Mouse (Mus musculus) lung, embryonic 15.5 days (tissue): Measurements from ENCODE around the gene Cd160. TPM values are rescaled to one million over a fixed set of nuclear protein-coding genes. Genes with fewer than 3 reads are reported as not detected.

Experiments
- ATAC-seq: fragments of 200-750 bp; cut with Nextera tagmentation; 2 replicates; pipeline ENCODE4 v1.8.0; 2017; ENCODE audit warnings: moderate number of reproducible peaks, borderline replicate concordance; ENCODE audit not compliant: low FRiP score, low TSS enrichment; ENCODE audit errors: extremely low read depth
- H3K27ac ChIP-seq: fragments of 300-500 bp; sonication (generic); 2 replicates; pipeline ENCODE4 v1.5.1; 2015; ENCODE audit warnings: moderate library complexity, mild to moderate bottlenecking, inconsistent platforms
- H3K27me3 ChIP-seq: fragments of 300-500 bp; sonication (generic); 2 replicates; pipeline ENCODE4 v1.6.1; 2015; ENCODE audit warnings: inconsistent platforms
- H3K36me3 ChIP-seq: fragments of 300-500 bp; sonication (generic); 2 replicates; pipeline ENCODE4 v1.6.1; 2015; ENCODE audit warnings: inconsistent platforms
- H3K4me1 ChIP-seq: fragments of 300-500 bp; sonication (generic); 2 replicates; pipeline ENCODE4 v1.6.1; 2015; ENCODE audit warnings: inconsistent platforms
- H3K4me2 ChIP-seq: fragments of 300-500 bp; sonication (generic); 2 replicates; pipeline ENCODE4 v1.6.1; 2015; ENCODE audit warnings: inconsistent platforms, mild to moderate bottlenecking, moderate library complexity
- H3K4me3 ChIP-seq: fragments of 300-500 bp; sonication (generic); 2 replicates; pipeline ENCODE4 v1.5.1; 2015; ENCODE audit warnings: mild to moderate bottlenecking, inconsistent platforms
- H3K9ac ChIP-seq: fragments of 300-500 bp; sonication (generic); 2 replicates; pipeline ENCODE4 v1.6.1; 2015; ENCODE audit warnings: inconsistent platforms
- H3K9me3 ChIP-seq: fragments of 300-500 bp; sonication (generic); 2 replicates; pipeline ENCODE4 v1.6.1; 2016; ENCODE audit warnings: inconsistent platforms
- WGBS: fragments of 180-500 bp; shearing (Covaris S2); methylation state at CpG from one replicate; pipeline ENCODE4 v1.1.7; 2015; 5-methylcytosine and 5-hydroxymethylcytosine counted together
- polyA plus RNA-seq: library from polyadenylated mRNA; unstranded; fragments of >200 nt; fragmentation: Nextera tagmentation; extraction: Ambion mirVana; gene quantifications from 2 replicates; pipeline ENCODE4 v1.2.1, GENCODE M21; 2015

Cd160 gene
- polyA plus RNA-seq, 1 experiment from 2014 or later = 1.6 TPM

GRCm38 (mm10) chr3:96802214-96802613, 26.9 kb downstream of the Cd160 start:
- H3K27ac ChIP-seq = no peak overlapping the region
- 26% methylated on average over 1 of the region's 1 CpGs for WGBS
- no peak overlapping the region for H3K9ac ChIP-seq
- no peaks in the 10 kb centered on the region for H3K27me3 ChIP-seq
- H3K4me3 ChIP-seq = no peak overlapping the region
- no peak overlapping the region for H3K4me2 ChIP-seq
- no peak for ATAC-seq
- no peaks in the 10 kb centered on the region for H3K4me1 ChIP-seq
- no peaks in the 10 kb centered on the region for H3K9me3 ChIP-seq
- no peaks in the 10 kb centered on the region for H3K36me3 ChIP-seq

GRCm38 (mm10) chr3:96800254-96800653, 28.9 kb downstream of the Cd160 start:
- Histone ChIP-seq H3K4me1 (no peaks in the 10 kb centered on the region), H3K27me3 (no peaks in the 10 kb centered on the region), H3K4me2 (no peak overlapping the region), H3K36me3 (peaks cover 5% of the 10 kb centered on the region; the same call in 1 of the 2 replicates), H3K27ac (no peak overlapping the region), H3K9me3 (no peaks in the 10 kb centered on the region), H3K9ac (no peak overlapping the region), H3K4me3 (no peak overlapping the region)
- ATAC-seq = no peak
- 75% methylated on average over 11 of the region's 11 CpGs for WGBS

DNA sequence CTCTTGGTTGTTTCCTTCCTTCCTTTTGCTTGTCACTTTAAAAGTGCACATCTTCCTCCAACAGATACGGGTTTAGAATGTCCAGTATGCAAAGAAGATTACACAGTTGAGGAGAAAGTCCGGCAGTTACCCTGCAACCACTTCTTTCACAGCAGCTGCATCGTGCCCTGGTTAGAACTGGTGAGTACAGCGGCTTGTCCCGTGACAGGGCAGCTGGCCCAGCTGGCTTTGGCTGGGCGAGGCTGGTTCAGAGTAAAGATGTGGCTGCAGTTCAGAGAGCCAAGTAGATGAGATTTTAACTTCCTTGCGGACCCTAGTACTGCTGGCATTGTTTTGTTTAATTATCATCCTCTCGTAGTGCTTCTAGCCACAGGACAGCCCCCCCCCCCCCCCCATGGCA, 40.6 kb downstream of the Cd160 start:
- no peak overlapping the region for H3K4me3 ChIP-seq
- H3K4me1 ChIP-seq = no peaks in the 10 kb centered on the region
- peaks cover 32% of the 10 kb centered on the region for H3K36me3 ChIP-seq
- no peak overlapping the region for H3K9ac ChIP-seq
- H3K4me2 ChIP-seq = no peak overlapping the region
- H3K27ac ChIP-seq = no peak overlapping the region
- no peaks in the 10 kb centered on the region for H3K27me3 ChIP-seq
- H3K9me3 ChIP-seq = no peaks in the 10 kb centered on the region
- ATAC-seq = no peak
- 81% methylated on average over 8 of the region's 8 CpGs for WGBS

DNA sequence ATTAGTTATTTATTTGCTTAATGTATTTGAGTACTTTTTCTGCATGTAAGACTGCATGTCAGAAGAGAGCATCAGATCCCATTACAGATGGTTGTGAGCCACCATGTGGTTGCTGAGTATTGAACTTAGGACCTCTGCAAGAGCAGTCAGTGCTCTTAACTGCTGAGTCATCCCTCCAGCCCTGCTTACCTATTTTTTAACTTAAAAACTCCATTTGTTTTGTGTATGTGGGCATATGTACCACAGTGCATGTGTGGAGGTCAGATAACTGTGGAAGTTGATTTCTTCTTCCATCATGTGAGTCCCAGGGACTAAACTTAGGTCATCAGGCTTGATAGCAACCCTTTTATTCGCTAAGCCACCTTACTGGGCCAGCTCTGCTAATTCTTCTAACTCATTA, 41.4 kb downstream of the Cd160 start:
- H3K27me3 ChIP-seq = no peaks in the 10 kb centered on the region
- ATAC-seq = no peak
- WGBS = 86% methylated on average over 1 of the region's 1 CpGs
- H3K9me3 ChIP-seq = no peaks in the 10 kb centered on the region
- H3K4me1 ChIP-seq = no peaks in the 10 kb centered on the region
- H3K36me3 ChIP-seq = peaks cover 32% of the 10 kb centered on the region
- no peak overlapping the region for H3K27ac ChIP-seq
- no peak overlapping the region for H3K9ac ChIP-seq
- no peak overlapping the region for H3K4me3 ChIP-seq
- H3K4me2 ChIP-seq = no peak overlapping the region

GRCm38 (mm10) chr3:96782236-96782635, 46.9 kb downstream of the Cd160 start:
- Histone ChIP-seq H3K9ac (no peak overlapping the region), H3K27ac (no peak overlapping the region), H3K36me3 (peaks cover 9% of the 10 kb centered on the region; the same call in 1 of the 2 replicates), H3K4me3 (no peak overlapping the region), H3K9me3 (no peaks in the 10 kb centered on the region), H3K4me1 (no peaks in the 10 kb centered on the region), H3K27me3 (no peaks in the 10 kb centered on the region), H3K4me2 (no peak overlapping the region)
- no peak for ATAC-seq
- WGBS = 62% methylated on average over 8 of the region's 8 CpGs

GRCm38 (mm10) chr3:96777120-96777519, 52.0 kb downstream of the Cd160 start:
- no peak overlapping the region for H3K9ac ChIP-seq
- WGBS = 42% methylated on average over 3 of the region's 3 CpGs
- no peak overlapping the region for H3K4me2 ChIP-seq
- no peaks in the 10 kb centered on the region for H3K27me3 ChIP-seq
- no peak overlapping the region for H3K4me3 ChIP-seq
- no peak overlapping the region for H3K27ac ChIP-seq
- ATAC-seq = no peak
- H3K36me3 ChIP-seq = no peaks in the 10 kb centered on the region; the same call in 1 of the 2 replicates
- no peaks in the 10 kb centered on the region for H3K4me1 ChIP-seq
- no peaks in the 10 kb centered on the region for H3K9me3 ChIP-seq

GRCm38 (mm10) chr3:96772949-96773348, 56.2 kb downstream of the Cd160 start:
- H3K27ac ChIP-seq = no peak overlapping the region
- no peaks in the 10 kb centered on the region for H3K9me3 ChIP-seq
- no peaks in the 10 kb centered on the region for H3K27me3 ChIP-seq
- H3K36me3 ChIP-seq = no peaks in the 10 kb centered on the region; the same call in 1 of the 2 replicates
- no peaks in the 10 kb centered on the region for H3K4me1 ChIP-seq
- H3K4me3 ChIP-seq = no peak overlapping the region
- WGBS = 27% methylated on average over 1 of the region's 1 CpGs
- H3K4me2 ChIP-seq = no peak overlapping the region
- no peak overlapping the region for H3K9ac ChIP-seq
- ATAC-seq = no peak

DNA sequence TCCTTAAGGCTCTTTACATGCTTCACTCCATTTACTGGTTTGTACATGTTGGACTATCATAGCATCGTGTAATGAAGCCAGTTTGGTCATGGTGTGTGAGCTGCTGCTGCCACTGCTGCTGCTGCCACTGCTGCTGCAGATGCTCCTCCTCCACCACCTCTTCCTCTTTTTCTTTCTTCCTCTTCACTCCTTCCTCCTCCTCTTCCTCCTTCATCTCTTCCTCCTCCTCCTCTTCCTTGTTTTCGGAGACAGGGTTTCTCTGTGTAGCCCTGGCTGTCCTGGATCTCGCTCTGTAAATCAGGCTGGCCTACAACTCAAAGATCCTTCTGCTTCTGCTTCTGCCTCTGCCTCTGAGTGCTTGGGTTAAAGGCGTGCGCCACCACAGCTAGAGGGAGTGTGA, 59.2 kb downstream of the Cd160 start:
- H3K9me3 ChIP-seq = no peaks in the 10 kb centered on the region
- H3K9ac ChIP-seq = no peak overlapping the region
- H3K27me3 ChIP-seq = no peaks in the 10 kb centered on the region
- 0 out of 2 replicates have a peak, but pooled peaks cover 4% of the 10 kb centered on the region for H3K36me3 ChIP-seq
- no peak overlapping the region for H3K27ac ChIP-seq
- H3K4me3 ChIP-seq = no peak overlapping the region
- H3K4me2 ChIP-seq = no peak overlapping the region
- WGBS = 88% methylated on average over 5 of the region's 5 CpGs
- no peak for ATAC-seq
- no peaks in the 10 kb centered on the region for H3K4me1 ChIP-seq

DNA sequence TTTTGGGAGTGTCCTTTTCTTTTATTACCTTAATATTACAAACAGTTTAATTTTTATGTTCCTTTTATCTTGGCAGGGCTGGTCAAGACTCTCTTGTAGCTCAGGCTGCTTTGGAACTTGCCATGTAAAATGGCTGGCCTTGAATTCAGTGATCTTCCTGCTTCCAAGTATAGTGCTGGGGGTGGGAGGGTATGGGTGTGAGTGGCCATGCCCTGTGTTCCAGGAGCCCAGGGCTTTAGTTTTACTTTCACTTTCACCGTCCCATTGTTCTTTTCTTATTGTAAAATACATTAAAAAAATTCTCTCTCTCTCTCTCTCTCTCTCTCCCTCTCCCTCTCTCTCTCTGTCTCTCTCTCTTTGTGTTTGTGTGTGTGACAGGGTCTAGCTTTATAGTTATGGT, 64.6 kb downstream of the Cd160 start:
- no peak overlapping the region for H3K4me2 ChIP-seq

DNA sequence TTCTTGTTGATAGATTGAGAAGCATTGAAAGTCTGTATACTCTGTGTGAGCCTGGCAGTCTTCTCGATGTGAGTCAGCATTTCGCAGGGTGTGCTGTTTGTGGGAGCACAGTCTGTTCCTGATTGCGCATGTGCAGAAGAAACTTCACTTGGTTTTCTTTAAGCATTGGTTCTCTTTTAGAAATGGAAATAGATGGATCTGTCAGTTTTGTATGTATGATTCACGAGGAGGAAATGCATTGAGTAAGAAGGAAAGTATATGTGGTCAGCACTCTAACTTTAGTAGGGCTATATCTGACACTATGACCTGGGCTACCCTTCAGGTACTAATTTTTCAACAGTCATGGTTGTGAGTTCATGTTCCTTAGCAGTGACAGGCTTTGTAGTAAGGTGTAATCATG, 69.5 kb downstream of the Cd160 start:
- ATAC-seq = no peak
- Histone ChIP-seq H3K27ac (no peak overlapping the region), H3K4me1 (no peaks in the 10 kb centered on the region), H3K4me2 (no peak overlapping the region), H3K36me3 (no peaks in the 10 kb centered on the region), H3K9me3 (no peaks in the 10 kb centered on the region), H3K9ac (no peak overlapping the region), H3K4me3 (no peak overlapping the region), H3K27me3 (no peaks in the 10 kb centered on the region)
- 85% methylated on average over 4 of the region's 4 CpGs for WGBS

More for the DNA sequence above, 64.6 kb downstream of the Cd160 start:
- no peak overlapping the region for H3K4me3 ChIP-seq
- H3K27me3 ChIP-seq = no peaks in the 10 kb centered on the region
- 67% methylated on average over 1 of the region's 1 CpGs for WGBS
- no peaks in the 10 kb centered on the region for H3K9me3 ChIP-seq
- H3K36me3 ChIP-seq = 0 out of 2 replicates have a peak, but pooled peaks cover 4% of the 10 kb centered on the region
- no peak for ATAC-seq
- H3K27ac ChIP-seq = no peak overlapping the region
- no peak overlapping the region for H3K9ac ChIP-seq
- H3K4me1 ChIP-seq = no peaks in the 10 kb centered on the region

GRCm38 (mm10) chr3:96757691-96758090, 71.5 kb downstream of the Cd160 start:
- H3K27me3 ChIP-seq = no peaks in the 10 kb centered on the region
- H3K4me2 ChIP-seq = no peak overlapping the region
- no peaks in the 10 kb centered on the region for H3K36me3 ChIP-seq
- WGBS = 70% methylated on average over 7 of the region's 7 CpGs
- no peak overlapping the region for H3K9ac ChIP-seq
- no peak for ATAC-seq
- H3K4me3 ChIP-seq = no peak overlapping the region
- no peaks in the 10 kb centered on the region for H3K4me1 ChIP-seq
- H3K9me3 ChIP-seq = no peaks in the 10 kb centered on the region
- no peak overlapping the region for H3K27ac ChIP-seq

DNA sequence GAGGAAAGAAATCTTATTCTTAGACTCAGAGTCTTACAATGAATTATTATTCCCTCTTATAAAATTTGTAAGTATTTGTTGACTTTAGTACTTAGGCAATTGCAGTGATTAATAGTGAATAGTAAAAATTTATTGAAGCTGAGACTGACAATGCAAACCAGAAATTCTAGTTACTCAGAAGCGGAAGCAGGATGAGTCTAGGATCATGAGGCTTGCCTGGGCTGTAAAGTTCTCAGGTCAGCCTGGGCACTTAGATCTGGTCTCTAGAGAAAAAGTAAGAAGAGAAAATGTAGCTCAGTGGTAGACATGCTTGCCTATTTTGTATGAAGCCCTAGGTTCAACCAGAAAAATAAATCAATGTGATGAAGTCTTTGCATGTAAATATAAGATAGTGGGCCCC, 73.2 kb downstream of the Cd160 start:
- Histone ChIP-seq H3K36me3 (no peaks in the 10 kb centered on the region), H3K4me3 (no peak overlapping the region), H3K27ac (no peak overlapping the region), H3K4me1 (no peaks in the 10 kb centered on the region), H3K27me3 (no peaks in the 10 kb centered on the region), H3K9me3 (no peaks in the 10 kb centered on the region), H3K4me2 (no peak overlapping the region), H3K9ac (no peak overlapping the region)
- 84% methylated on average over 1 of the region's 1 CpGs for WGBS
- ATAC-seq = no peak
